Mouse (Mus musculus) myocyte (in vitro differentiated cells): ENCODE measurements around the gene Gm8068. TPM values are rescaled to one million over a fixed set of nuclear protein-coding genes. Genes with fewer than 3 reads are reported as not detected.
"Not testable (repeated sequence)": the region's sequence is repeated elsewhere in the genome, so short reads cannot be mapped to it uniquely, and the experiment has no call there.

Experiments
- H3K27me3 ChIP-seq: one replicate; pipeline ENCODE4 v1.6.1; 2011; ENCODE audit not compliant: control insufficient read depth, insufficient read depth, insufficient read length
- H3K36me3 ChIP-seq: one replicate; pipeline ENCODE4 v1.6.1; 2011; ENCODE audit not compliant: control insufficient read depth, insufficient read depth
- H3K4me2 ChIP-seq: one replicate; pipeline ENCODE4 v1.6.1; 2011; ENCODE audit warnings: low read depth, control low read depth
- H3K4me3 ChIP-seq: one replicate; pipeline ENCODE4 v1.5.1; 2011; ENCODE audit warnings: mild to moderate bottlenecking, control low read depth, moderate library complexity
- H3K79me2 ChIP-seq: one replicate; pipeline ENCODE4 v1.6.1; 2011; ENCODE audit not compliant: control insufficient read depth, insufficient read depth
- H3ac ChIP-seq: one replicate; pipeline ENCODE4 v1.6.1; 2011; ENCODE audit not compliant: control insufficient read depth, insufficient read length
- polyA plus RNA-seq: library from polyadenylated mRNA; unstranded; fragments of >200 nt; fragmentation: generic; extraction: Trizol; gene quantifications from one replicate; pipeline ENCODE4 v1.2.1, GENCODE M21; 2012; ENCODE audit warnings: missing spikeins

The Gm8068 gene
- polyA plus RNA-seq, result not detected

DNA sequence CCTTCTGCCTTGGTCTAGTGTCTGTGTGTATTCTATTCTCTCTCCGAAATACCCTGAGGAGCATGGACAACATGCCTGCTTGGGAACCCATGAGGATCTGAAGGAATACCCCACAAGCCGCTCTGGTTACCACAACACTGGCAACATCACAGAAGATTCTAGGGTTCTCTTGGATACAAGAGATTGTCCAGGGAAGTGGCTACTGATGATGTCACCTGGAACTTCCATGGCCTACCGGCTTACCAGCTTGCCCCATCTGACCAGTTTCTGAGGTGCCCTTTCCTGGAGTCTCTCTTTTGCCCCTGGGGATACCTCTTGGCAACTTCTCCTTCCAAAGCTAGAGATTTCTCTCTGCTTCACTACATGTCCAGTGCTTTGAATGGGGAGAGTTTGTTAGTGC is at the start of gene Gm8068:
Gene Gm8068, minus strand, starts transcription at position 101 of the 400 bp plus-strand sequence.
- H3K36me3 ChIP-seq, H3ac ChIP-seq, H3K4me2 ChIP-seq, H3K27me3 ChIP-seq, H3K79me2 ChIP-seq, H3K4me3 ChIP-seq: not testable (repeated sequence)

DNA sequence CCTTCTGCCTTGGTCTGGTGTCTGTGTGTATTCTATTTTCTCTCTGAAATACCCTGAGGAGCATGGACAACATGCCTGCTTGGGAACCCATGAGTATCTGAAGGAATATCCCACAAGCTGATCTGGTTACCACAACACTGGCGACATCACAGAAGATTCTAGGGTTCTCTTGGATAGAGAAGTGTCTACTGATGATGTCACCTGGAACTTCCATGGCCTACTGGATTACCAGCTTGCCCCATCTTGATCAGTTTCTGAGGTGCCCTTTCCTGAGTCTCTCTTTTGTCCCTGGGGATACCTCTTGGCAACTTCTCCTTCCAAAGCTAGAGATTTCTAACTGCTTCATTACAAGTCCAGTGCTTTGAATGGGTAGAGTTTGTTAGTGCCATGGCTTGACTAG is 48.8 kb upstream of the Gm8068 start, which contains the start of gene Gm7929:
Gene Gm7929, minus strand, starts transcription at position 101 of the 400 bp plus-strand sequence.
- not testable (repeated sequence) for H3K4me2 ChIP-seq, H3K4me3 ChIP-seq, H3K79me2 ChIP-seq, H3K36me3 ChIP-seq, H3ac ChIP-seq, H3K27me3 ChIP-seq

DNA sequence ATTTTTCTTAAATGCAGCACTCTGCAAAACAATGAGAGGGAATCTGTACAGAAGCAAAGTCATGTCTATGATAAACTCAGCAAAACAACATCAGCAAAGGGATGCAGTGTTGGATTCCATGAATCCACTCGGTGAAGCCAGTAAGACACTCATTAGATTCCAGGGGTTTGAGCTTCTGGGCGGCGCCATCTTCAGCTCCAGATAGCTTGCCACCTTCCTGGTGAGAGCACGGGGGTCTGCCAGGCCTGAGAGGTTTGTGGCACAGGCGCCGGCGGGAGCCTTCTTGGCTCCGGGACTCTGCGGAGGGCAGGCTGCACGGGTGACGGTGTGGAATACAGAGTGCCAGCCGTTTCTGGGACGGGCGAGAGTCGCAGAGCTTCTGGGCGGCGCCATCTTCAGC is 21.8 kb upstream of the Gm8068 start:
- not testable (repeated sequence) for H3K36me3 ChIP-seq, H3ac ChIP-seq, H3K27me3 ChIP-seq, H3K79me2 ChIP-seq, H3K4me2 ChIP-seq, H3K4me3 ChIP-seq

DNA sequence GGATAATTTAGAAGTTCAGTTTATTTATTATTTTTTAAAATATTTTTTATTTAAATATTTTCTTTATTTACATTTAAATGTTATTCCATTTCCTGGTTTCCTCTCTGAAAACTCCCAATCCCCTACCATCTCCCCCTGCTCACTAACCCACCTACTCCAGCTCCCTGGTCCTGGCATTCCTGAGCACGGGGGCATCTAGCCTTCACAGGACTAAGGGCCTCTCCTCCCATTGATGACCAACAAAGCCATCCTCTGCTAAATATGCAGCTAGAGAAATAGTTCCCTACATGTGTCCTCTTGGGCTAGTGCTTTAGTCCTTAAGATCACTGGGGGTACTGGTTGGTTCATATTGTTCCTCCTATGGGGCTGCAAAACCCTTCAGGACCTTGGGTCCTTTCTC is 15.5 kb upstream of the Gm8068 start:
- H3K4me2 ChIP-seq, H3K79me2 ChIP-seq, H3ac ChIP-seq, H3K4me3 ChIP-seq, H3K36me3 ChIP-seq, H3K27me3 ChIP-seq: not testable (repeated sequence)

DNA sequence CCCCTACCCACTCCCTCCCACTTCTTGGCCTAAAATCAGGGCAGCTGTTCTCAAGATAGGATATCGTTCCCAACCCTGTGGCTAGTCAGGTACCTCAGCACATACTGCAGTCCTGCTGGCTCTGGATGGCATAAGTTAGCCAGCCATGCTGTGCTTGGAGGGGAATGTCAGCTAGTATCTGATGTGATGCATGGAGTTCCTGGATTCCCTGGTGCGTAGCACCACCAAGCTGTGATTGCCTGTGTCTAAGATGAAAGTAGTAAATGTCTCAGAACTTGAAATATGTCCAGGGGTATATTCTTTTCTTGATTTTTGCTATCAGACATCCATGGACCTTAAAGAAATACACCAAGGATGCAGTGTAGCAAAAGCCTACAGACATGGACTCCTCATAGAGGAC is 53.5 kb downstream of the Gm8068 start:
- H3K27me3 ChIP-seq, H3K4me3 ChIP-seq, H3K4me2 ChIP-seq, H3K79me2 ChIP-seq, H3ac ChIP-seq, H3K36me3 ChIP-seq: not testable (repeated sequence)

Other genes starting within 250 kb of the Gm8068 start
- not detected for gene Gm7954, start 248.4 kb downstream of the Gm8068 start, polyA plus RNA-seq
- gene Gm3486, start 212.4 kb downstream of the Gm8068 start, polyA plus RNA-seq, result not detected
- not detected for gene Gm7970, start 146.3 kb downstream of the Gm8068 start, polyA plus RNA-seq
- gene 1700049E17Rik2, start 128.7 kb downstream of the Gm8068 start, polyA plus RNA-seq, result not detected
- gene Gm3072, start 77.3 kb downstream of the Gm8068 start, polyA plus RNA-seq, result not detected
- gene Gm3676, start 55.4 kb downstream of the Gm8068 start, polyA plus RNA-seq, result not detected
- not detected for gene Gm7929, start 48.7 kb upstream of the Gm8068 start, polyA plus RNA-seq
- gene Gm47189, start 70.6 kb upstream of the Gm8068 start, polyA plus RNA-seq, result not detected
- not detected for gene Gm7980, start 205.4 kb upstream of the Gm8068 start, polyA plus RNA-seq
- not detected for gene 1700049E17Rik1, start 223.1 kb upstream of the Gm8068 start, polyA plus RNA-seq
- gene 1700024B05Rik, start 242.1 kb upstream of the Gm8068 start, polyA plus RNA-seq, result not detected